Mouse (Mus musculus) lung, embryonic 16.5 days (tissue): ENCODE results near the gene Srsf2. TPM values are rescaled to one million over a fixed set of nuclear protein-coding genes. Genes with fewer than 3 reads are reported as not detected.

Experiments used
- ATAC-seq: fragments of 200-750 bp; cut with Nextera tagmentation; 2 replicates; pipeline ENCODE4 v1.8.0; 2017; ENCODE audit warnings: low read depth, mild to moderate bottlenecking, moderate library complexity
- H3K27ac ChIP-seq: fragments of 300-500 bp; sonication (generic); 2 replicates; pipeline ENCODE4 v1.5.1; 2014; ENCODE audit warnings: mild to moderate bottlenecking, control low read depth, low read length
- H3K27me3 ChIP-seq: fragments of 300-500 bp; sonication (generic); 2 replicates; pipeline ENCODE4 v1.6.1; 2014; ENCODE audit warnings: low read depth, low read length, mixed read lengths; ENCODE audit not compliant: control insufficient read depth, insufficient read depth
- H3K36me3 ChIP-seq: fragments of 300-500 bp; sonication (generic); 2 replicates; pipeline ENCODE4 v1.6.1; 2014; ENCODE audit warnings: low read length; ENCODE audit not compliant: control insufficient read depth, insufficient read depth
- H3K4me1 ChIP-seq: fragments of 300-500 bp; sonication (generic); replicated peaks from 2 replicates; pipeline ENCODE4 v1.6.1; 2014; ENCODE audit warnings: low read length, mixed read lengths; ENCODE audit not compliant: control insufficient read depth, insufficient read depth
- H3K4me2 ChIP-seq: fragments of 300-500 bp; sonication (generic); 2 replicates; pipeline ENCODE4 v1.6.1; 2014; ENCODE audit warnings: low read depth, low read length, control low read depth
- H3K4me3 ChIP-seq: fragments of 300-500 bp; sonication (generic); 2 replicates; pipeline ENCODE4 v1.5.1; 2014; ENCODE audit warnings: mild to moderate bottlenecking, low read length, control low read depth
- H3K9ac ChIP-seq: fragments of 300-500 bp; sonication (generic); 2 replicates; pipeline ENCODE4 v1.6.1; 2014; ENCODE audit warnings: low read length, control low read depth
- H3K9me3 ChIP-seq: fragments of 300-500 bp; sonication (generic); 2 replicates; pipeline ENCODE4 v1.6.1; 2016; ENCODE audit warnings: low read length; ENCODE audit not compliant: control insufficient read depth
- WGBS: fragments of 180-500 bp; shearing (Covaris S2); extraction: QIAGEN DNeasy Blood & Tissue Kit; methylation state at CpG from one replicate; pipeline ENCODE4 v1.1.7; 2014; 5-methylcytosine and 5-hydroxymethylcytosine counted together
- polyA plus RNA-seq: library from polyadenylated mRNA; unstranded; fragments of >200 nt; fragmentation: Nextera tagmentation; extraction: Ambion mirVana; gene quantifications from 2 replicates; pipeline ENCODE4 v1.2.1, GENCODE M21; 2015

The Srsf2 gene
- polyA plus RNA-seq, 1 experiment from 2014 or later: 761 TPM

DNA sequence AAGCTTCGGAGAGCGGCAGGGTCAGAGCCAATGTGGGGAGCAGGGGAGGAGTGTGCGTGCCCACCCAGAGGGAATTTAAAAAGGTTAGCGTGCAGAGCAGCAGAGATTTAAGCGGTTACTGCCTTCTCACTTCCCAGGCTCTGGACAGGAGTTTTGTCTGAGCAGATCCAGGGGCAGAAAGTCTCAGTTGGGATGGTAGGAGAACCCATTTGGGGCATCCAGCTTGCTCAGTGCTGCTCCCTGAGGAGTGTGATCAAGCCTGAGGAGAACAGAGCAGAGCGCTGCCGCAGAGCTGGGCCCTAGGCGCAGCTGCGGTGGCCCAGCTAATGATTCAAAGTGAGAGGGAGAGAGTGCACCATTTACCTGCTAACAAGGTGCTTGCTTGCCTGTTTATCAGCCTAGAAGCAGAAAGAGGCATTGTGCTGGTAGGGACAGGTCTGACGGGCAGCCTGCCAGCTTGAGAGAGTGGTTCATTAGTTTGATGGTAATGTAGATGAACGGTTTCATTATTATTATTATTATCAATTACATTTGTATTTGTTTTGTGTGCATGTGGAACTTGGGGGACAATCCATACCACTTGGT lies 44.0 kb downstream of the Srsf2 start:
- 78% methylated on average over 11 of the region's 11 CpGs for WGBS
- Histone ChIP-seq H3K36me3 (no peaks in the 10 kb centered on the region), H3K9me3 (no peaks in the 10 kb centered on the region), H3K9ac (peak overlapping the region; percentile 28; the same call in 1 of the 2 replicates), H3K27me3 (no peaks in the 10 kb centered on the region; the same call in 1 of the 2 replicates), H3K27ac (no peak overlapping the region), H3K4me1 (peaks cover 33% of the 10 kb centered on the region), H3K4me2 (no peak overlapping the region), H3K4me3 (no peak overlapping the region)
- no peak for ATAC-seq

DNA sequence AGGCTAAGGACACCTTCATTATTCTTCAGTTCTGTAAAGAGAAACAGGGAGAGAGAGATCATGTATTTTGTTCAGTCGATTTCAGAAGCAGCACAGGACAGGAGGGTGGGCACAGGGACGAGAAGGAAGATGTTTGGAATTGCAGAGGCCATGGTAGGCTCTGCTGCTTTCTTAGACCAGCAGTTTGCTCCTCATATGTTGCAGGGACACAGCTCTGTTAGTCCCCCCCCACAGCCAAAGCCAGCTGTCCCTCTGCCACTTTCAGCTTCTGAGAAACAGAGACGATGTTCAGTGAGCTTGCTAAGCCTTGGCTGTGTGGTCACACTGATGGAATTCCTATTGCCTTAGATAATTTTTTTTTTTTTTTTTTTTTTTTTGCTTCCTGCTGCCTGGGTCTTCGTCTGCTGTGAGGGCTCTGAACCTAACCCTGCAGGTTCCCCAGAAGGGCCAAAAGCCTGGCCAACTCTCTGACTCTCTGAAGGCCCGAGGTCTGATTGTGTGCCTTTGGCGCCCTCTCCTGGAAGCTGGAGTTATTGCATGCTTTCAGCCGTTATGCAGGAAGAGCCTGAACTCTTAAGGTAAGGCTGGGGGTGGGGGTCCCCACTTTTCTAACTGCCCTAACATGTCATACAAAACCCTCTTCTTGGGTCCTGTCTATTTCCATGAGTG lies 44.8 kb downstream of the Srsf2 start:
- Histone ChIP-seq H3K4me1 (peaks cover 24% of the 10 kb centered on the region), H3K36me3 (no peaks in the 10 kb centered on the region), H3K27ac (peak overlapping the region; percentile 62; the same call in 1 of the 2 replicates), H3K4me3 (no peak overlapping the region), H3K4me2 (no peak overlapping the region), H3K9ac (no peak overlapping the region; the same call in 1 of the 2 replicates), H3K9me3 (no peaks in the 10 kb centered on the region), H3K27me3 (no peaks in the 10 kb centered on the region; the same call in 1 of the 2 replicates)
- 13% methylated on average over 7 of the region's 7 CpGs for WGBS
- ATAC-seq: peak; percentile 46

DNA sequence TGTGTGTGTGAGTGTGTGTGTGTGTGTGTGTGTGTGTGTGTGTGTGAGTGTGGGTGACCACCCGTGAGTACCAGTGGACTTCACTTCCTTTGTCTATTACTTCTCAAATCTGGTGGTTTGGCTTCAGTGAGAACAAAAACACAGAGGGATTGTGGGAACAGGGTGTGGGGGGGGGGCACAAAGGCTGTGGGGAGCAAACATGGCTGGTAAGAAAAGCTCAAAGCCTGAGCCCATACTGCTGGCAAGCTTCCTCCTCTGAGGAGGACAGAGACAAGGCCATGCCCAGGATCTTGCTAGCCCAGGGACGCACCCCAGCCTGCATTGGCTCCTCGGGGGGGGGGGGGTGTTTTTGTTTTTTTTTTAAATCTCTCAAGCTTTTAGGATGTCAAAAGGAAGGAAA lies 45.4 kb downstream of the Srsf2 start:
- no peak for ATAC-seq
- Histone ChIP-seq H3K27me3 (no peaks in the 10 kb centered on the region; the same call in 1 of the 2 replicates), H3K4me1 (peaks cover 19% of the 10 kb centered on the region), H3K27ac (peak overlapping the region; percentile 62; the same call in 1 of the 2 replicates), H3K9ac (no peak overlapping the region), H3K9me3 (no peaks in the 10 kb centered on the region), H3K36me3 (no peaks in the 10 kb centered on the region), H3K4me2 (no peak overlapping the region), H3K4me3 (no peak overlapping the region)
- WGBS: 61% methylated on average over 3 of the region's 3 CpGs

DNA sequence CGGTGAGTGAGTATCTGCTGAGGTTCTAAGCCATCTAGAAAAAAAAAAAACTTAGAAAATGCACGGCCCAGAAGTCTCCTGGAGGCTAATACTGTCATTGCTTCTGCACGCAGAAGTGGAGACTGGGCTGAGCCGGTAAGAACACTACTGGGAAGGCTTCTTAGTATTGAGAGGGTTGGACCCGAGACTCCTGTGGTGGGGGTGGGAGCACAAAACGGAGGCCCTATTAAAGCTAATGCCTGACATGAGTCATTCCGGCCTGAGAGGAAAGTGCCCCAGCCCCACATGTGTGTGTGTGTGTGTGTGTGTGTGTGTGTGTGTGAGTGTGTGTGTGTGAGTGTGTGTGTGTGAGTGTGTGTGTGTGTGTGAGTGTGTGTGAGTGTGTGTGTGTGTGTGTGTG lies 45.8 kb downstream of the Srsf2 start:
- WGBS: 38% methylated on average over 7 of the region's 7 CpGs
- ATAC-seq: no peak
- H3K9ac ChIP-seq: no peak overlapping the region
- H3K4me2 ChIP-seq: no peak overlapping the region
- no peaks in the 10 kb centered on the region for H3K36me3 ChIP-seq
- H3K27me3 ChIP-seq: no peaks in the 10 kb centered on the region; the same call in 1 of the 2 replicates
- H3K4me1 ChIP-seq: peaks cover 15% of the 10 kb centered on the region
- no peak overlapping the region for H3K4me3 ChIP-seq
- no peaks in the 10 kb centered on the region for H3K9me3 ChIP-seq
- no peak overlapping the region for H3K27ac ChIP-seq

DNA sequence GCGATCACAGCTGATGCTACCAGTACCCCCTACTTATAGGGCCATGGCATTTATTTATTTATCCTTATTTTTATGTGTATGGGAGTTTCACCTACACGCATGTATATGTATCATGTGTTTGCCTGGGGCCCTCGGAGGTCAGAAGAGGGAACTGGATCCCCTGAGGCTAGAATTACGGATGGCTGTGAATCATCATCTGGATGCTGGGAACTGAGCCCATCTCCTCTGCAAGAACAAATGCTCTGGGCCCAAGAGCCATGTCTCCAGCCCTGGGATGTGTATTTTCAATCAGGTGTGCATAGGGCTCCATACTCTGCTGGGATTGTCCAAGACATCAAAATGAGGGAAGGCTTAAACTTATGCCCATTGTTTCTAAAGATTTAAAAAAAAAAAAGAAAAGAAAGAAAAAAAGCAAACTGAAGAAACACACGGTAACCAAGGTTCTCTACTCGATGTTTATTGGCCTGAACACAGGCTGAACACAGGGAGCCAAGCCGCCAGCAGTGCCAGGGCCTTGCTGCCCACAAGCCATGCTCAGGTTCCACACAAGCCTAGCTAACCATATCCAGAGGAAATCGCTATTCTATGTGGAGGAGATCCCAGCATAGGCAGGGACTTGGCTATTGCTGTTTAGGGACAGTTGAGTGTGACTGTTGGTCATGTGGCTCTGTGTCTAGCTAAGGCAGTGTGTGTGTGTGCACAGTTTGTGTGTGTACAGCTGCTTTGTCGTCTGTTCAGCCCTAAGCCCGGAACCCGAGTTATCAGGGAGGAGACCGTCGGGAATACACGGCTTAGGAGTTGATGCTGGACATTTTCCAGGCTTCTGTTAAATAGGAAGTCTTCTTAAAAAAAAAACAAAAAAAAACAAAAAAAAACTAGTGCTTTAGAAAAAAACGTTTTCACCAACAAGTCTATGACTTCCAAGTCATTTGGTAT lies 46.5 kb downstream of the Srsf2 start:
- H3K27ac ChIP-seq: peak overlapping the region; percentile 7; the same call in 1 of the 2 replicates
- no peak overlapping the region for H3K4me3 ChIP-seq
- no peak for ATAC-seq
- 57% methylated on average over 15 of the region's 15 CpGs for WGBS
- no peak overlapping the region for H3K9ac ChIP-seq
- no peak overlapping the region for H3K4me2 ChIP-seq
- no peaks in the 10 kb centered on the region; the same call in 1 of the 2 replicates for H3K27me3 ChIP-seq
- H3K9me3 ChIP-seq: no peaks in the 10 kb centered on the region
- H3K4me1 ChIP-seq: peaks cover 9% of the 10 kb centered on the region
- no peaks in the 10 kb centered on the region for H3K36me3 ChIP-seq

DNA sequence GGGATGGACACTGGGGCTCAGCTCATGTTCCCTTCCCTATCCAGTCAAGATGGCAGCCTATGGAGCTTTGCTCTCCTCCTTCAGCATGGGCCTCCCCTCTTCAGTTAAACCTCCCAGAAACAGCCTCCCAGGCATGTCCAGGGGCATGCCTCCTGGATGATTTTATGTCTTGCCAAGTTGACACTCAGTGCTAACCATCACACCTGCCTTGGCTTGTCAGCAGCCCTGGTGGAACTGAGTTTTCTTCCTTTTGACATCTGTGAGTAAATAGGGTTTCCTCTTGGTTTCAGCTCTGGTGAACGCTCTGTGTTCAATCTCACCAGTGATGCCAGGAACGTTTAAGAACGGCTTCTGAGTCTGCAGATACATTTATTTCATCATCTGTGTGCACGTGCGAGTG lies 50.2 kb downstream of the Srsf2 start:
- H3K9ac ChIP-seq: no peak overlapping the region
- peaks cover 2% of the 10 kb centered on the region; the same call in 1 of the 2 replicates for H3K4me1 ChIP-seq
- no peak for ATAC-seq
- H3K9me3 ChIP-seq: no peaks in the 10 kb centered on the region
- no peak overlapping the region for H3K27ac ChIP-seq
- H3K27me3 ChIP-seq: no peaks in the 10 kb centered on the region
- H3K4me2 ChIP-seq: no peak overlapping the region
- no peak overlapping the region for H3K4me3 ChIP-seq
- H3K36me3 ChIP-seq: no peaks in the 10 kb centered on the region
- 71% methylated on average over 5 of the region's 5 CpGs for WGBS

DNA sequence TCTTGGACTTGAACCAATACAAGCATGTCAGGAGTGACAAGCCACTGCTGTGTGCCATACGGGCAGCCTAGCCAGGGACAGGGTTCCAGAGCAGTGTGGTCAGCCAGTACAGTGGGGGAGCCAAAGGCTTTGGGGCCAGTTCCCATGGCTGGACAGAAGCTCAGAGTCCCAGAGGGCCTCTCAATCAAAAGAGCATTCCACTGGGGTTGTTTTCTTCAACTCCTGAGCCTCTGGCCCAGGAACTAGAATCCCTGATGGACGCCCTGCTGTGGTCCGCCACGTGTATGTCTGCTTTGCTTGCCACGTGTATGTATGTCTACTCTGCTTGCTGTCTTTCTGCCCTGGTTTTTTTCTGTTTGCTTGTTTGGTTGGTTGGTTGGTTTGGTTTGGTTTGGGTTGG lies 51.8 kb downstream of the Srsf2 start:
- 66% methylated on average over 5 of the region's 5 CpGs for WGBS
- Histone ChIP-seq H3K4me1 (no peaks in the 10 kb centered on the region), H3K9ac (no peak overlapping the region), H3K36me3 (no peaks in the 10 kb centered on the region), H3K27me3 (no peaks in the 10 kb centered on the region), H3K27ac (no peak overlapping the region), H3K9me3 (no peaks in the 10 kb centered on the region), H3K4me2 (no peak overlapping the region), H3K4me3 (no peak overlapping the region)
- no peak for ATAC-seq
